Mouse (Mus musculus) v-Abl transformed pro-B cells (cell line): ENCODE measurements around the gene Vmn2r83.

Experiments used
- in situ Hi-C, 2 experiments: fragments of 400-800 bp; cut with MboI; formaldehyde crosslinking; loops; one replicate each; pipeline ENCODE4 v1.15.1; 2025; ENCODE audit not compliant: unreplicated experiment in 2 of 2

The Vmn2r83 gene

GRCm38 (mm10) chr10:79536461-79537080 lies 68.0 kb downstream of the Vmn2r83 start:
- in situ Hi-C loops, result no loop called here

- in situ Hi-C loops, result no loop called here
Measured at GRCm38 (mm10) chr10:79537271-79537670, 68.7 kb downstream of the Vmn2r83 start.

GRCm38 (mm10) chr10:79537781-79538180 lies 69.2 kb downstream of the Vmn2r83 start:
- in situ Hi-C loops, result no loop called here

GRCm38 (mm10) chr10:79538323-79538722 lies 69.8 kb downstream of the Vmn2r83 start:
- in situ Hi-C loops, result no loop called here

- in situ Hi-C loops, result no loop called here
Measured at GRCm38 (mm10) chr10:79538873-79539272, 70.3 kb downstream of the Vmn2r83 start.

GRCm38 (mm10) chr10:79539701-79540495 lies 71.4 kb downstream of the Vmn2r83 start:
- in situ Hi-C loops, result no loop called here

- in situ Hi-C loops, result no loop called here
Measured at GRCm38 (mm10) chr10:79540746-79541145, 72.2 kb downstream of the Vmn2r83 start.

- in situ Hi-C loops, result no loop called here
Measured at GRCm38 (mm10) chr10:79541522-79541921, 73.0 kb downstream of the Vmn2r83 start.

GRCm38 (mm10) chr10:79542171-79542570 lies 73.6 kb downstream of the Vmn2r83 start:
- in situ Hi-C loops, result no loop called here
